Mouse (Mus musculus) intestine, postnatal 0 days (tissue): ENCODE results near the gene Olfr311. TPM values are rescaled to one million over a fixed set of nuclear protein-coding genes. Genes with fewer than 3 reads are reported as not detected.
"Not testable (repeated sequence)": the region's sequence is repeated elsewhere in the genome, so short reads cannot be mapped to it uniquely, and the experiment has no call there.

Experiments used
- ATAC-seq: fragments of 200-750 bp; cut with Nextera tagmentation; 2 replicates; pipeline ENCODE4 v1.8.0; 2017; ENCODE audit warnings: mild to moderate bottlenecking, moderate TSS enrichment, moderate library complexity
- H3K27ac ChIP-seq: fragments of 300-500 bp; sonication (generic); 2 replicates; pipeline ENCODE4 v1.5.1; 2014; ENCODE audit warnings: mild to moderate bottlenecking, low read depth, low read length, moderate library complexity
- H3K27me3 ChIP-seq: fragments of 300-500 bp; sonication (generic); replicated peaks from 2 replicates; pipeline ENCODE4 v1.6.1; 2014; ENCODE audit warnings: low read length, mixed read lengths; ENCODE audit not compliant: control insufficient read depth, insufficient read depth
- H3K36me3 ChIP-seq: fragments of 300-500 bp; sonication (generic); 2 replicates; pipeline ENCODE4 v1.6.1; 2014; ENCODE audit warnings: mild to moderate bottlenecking, moderate library complexity; ENCODE audit not compliant: control insufficient read depth, insufficient read depth
- H3K4me1 ChIP-seq: fragments of 300-500 bp; sonication (generic); replicated peaks from 2 replicates; pipeline ENCODE4 v1.6.1; 2014; ENCODE audit warnings: antibody characterized with exemption, low read length, mixed read lengths; ENCODE audit not compliant: control insufficient read depth, insufficient read depth
- H3K4me2 ChIP-seq: fragments of 300-500 bp; sonication (generic); replicated peaks from 2 replicates; pipeline ENCODE4 v1.6.1; 2014; ENCODE audit warnings: low read depth, mild to moderate bottlenecking, moderate library complexity
- H3K4me3 ChIP-seq: fragments of 300-500 bp; sonication (generic); 2 replicates; pipeline ENCODE4 v1.5.1; 2014; ENCODE audit warnings: low read depth, low read length
- H3K9ac ChIP-seq: fragments of 300-500 bp; sonication (generic); 2 replicates; pipeline ENCODE4 v1.6.1; 2014; ENCODE audit warnings: mild to moderate bottlenecking, low read depth, low read length
- H3K9me3 ChIP-seq: fragments of 300-500 bp; sonication (generic); 2 replicates; pipeline ENCODE4 v1.6.1; 2016; ENCODE audit warnings: mixed run types; ENCODE audit not compliant: control insufficient read depth
- CTCF ChIP-seq: sonication (generic); IDR thresholded peaks from 2 replicates; pipeline ENCODE4 v1.5.1; 2016; ENCODE audit warnings: low read depth, mild to moderate bottlenecking, control low read depth, antibody characterized with exemption, moderate library complexity
- WGBS: fragments of 180-500 bp; shearing (Covaris S2); extraction: QIAGEN DNeasy Blood & Tissue Kit; methylation state at CpG from one replicate; pipeline ENCODE4 v1.1.7; 2014; 5-methylcytosine and 5-hydroxymethylcytosine counted together
- polyA plus RNA-seq: library from polyadenylated mRNA; unstranded; fragments of >200 nt; fragmentation: Nextera tagmentation; extraction: Ambion mirVana; gene quantifications from 2 replicates; pipeline ENCODE4 v1.2.1, GENCODE M21; 2015

Olfr311 gene
- polyA plus RNA-seq, 1 experiment from 2014 or later, result not detected

GRCm38 (mm10) chr11:58801558-58802228, 37.4 kb upstream of the Olfr311 start, which contains the start of gene Fam183b:
Gene Fam183b, minus strand, starts transcription at chr11:58801960.
- Histone ChIP-seq H3K27ac (no peak within 1 kb of the TSS), H3K9ac (no peak within 1 kb of the TSS), H3K27me3 (no peaks in the 10 kb centered on the region), H3K36me3 (no peaks in the 10 kb centered on the region), H3K4me1 (0 out of 2 replicates have a peak, but pooled peaks cover 2% of the 10 kb centered on the region), H3K4me2 (peak within 1 kb of the TSS; percentile 44), H3K4me3 (no peak within 1 kb of the TSS), H3K9me3 (no peaks in the 10 kb centered on the region)
- no peak for TF ChIP-seq CTCF
- ATAC-seq, result peak; percentile 53; the same call in 1 of the 2 replicates
- WGBS, result 6% methylated on average over 14 of the region's 14 CpGs

GRCm38 (mm10) chr11:58803871-58804270, 35.2 kb upstream of the Olfr311 start:
- H3K27ac ChIP-seq, result no peak overlapping the region
- H3K9ac ChIP-seq, result no peak overlapping the region
- H3K36me3 ChIP-seq, result no peaks in the 10 kb centered on the region
- no peak overlapping the region for H3K4me2 ChIP-seq
- H3K27me3 ChIP-seq, result no peaks in the 10 kb centered on the region
- no peak overlapping the region for H3K4me3 ChIP-seq
- 0 out of 2 replicates have a peak, but pooled peaks cover 2% of the 10 kb centered on the region for H3K4me1 ChIP-seq
- WGBS, result 13% methylated on average over 4 of the region's 4 CpGs
- no peak for TF ChIP-seq CTCF
- no peak for ATAC-seq
- H3K9me3 ChIP-seq, result no peaks in the 10 kb centered on the region

GRCm38 (mm10) chr11:58804393-58804792, 34.7 kb upstream of the Olfr311 start:
- 0 out of 2 replicates have a peak, but pooled peaks cover 2% of the 10 kb centered on the region for H3K4me1 ChIP-seq
- ATAC-seq, result 0 out of 2 replicates have a peak, but pooled peaks have one; percentile 25
- H3K36me3 ChIP-seq, result no peaks in the 10 kb centered on the region
- no peaks in the 10 kb centered on the region for H3K27me3 ChIP-seq
- no peak overlapping the region for H3K27ac ChIP-seq
- H3K4me2 ChIP-seq, result no peak overlapping the region
- no peaks in the 10 kb centered on the region for H3K9me3 ChIP-seq
- no peak for TF ChIP-seq CTCF
- H3K9ac ChIP-seq, result no peak overlapping the region
- no peak overlapping the region for H3K4me3 ChIP-seq
- WGBS, result 14% methylated on average over 2 of the region's 2 CpGs

GRCm38 (mm10) chr11:58812001-58812400, 27.1 kb upstream of the Olfr311 start:
- no peak overlapping the region for H3K4me2 ChIP-seq
- H3K27ac ChIP-seq, result no peak overlapping the region
- 11% methylated on average over 1 of the region's 1 CpGs for WGBS
- H3K27me3 ChIP-seq, result no peaks in the 10 kb centered on the region
- H3K9me3 ChIP-seq, result no peaks in the 10 kb centered on the region
- H3K36me3 ChIP-seq, result no peaks in the 10 kb centered on the region
- no peak overlapping the region for H3K4me3 ChIP-seq
- TF ChIP-seq CTCF, result peak; percentile 53
- H3K9ac ChIP-seq, result no peak overlapping the region
- no peaks in the 10 kb centered on the region for H3K4me1 ChIP-seq
- no peak for ATAC-seq

- WGBS, result 61% methylated on average over 1 of the region's 1 CpGs
- not testable (repeated sequence) for ATAC-seq, H3K4me1 ChIP-seq, H3K27me3 ChIP-seq, H3K4me2 ChIP-seq, H3K36me3 ChIP-seq, H3K9ac ChIP-seq, H3K9me3 ChIP-seq, H3K27ac ChIP-seq, H3K4me3 ChIP-seq
Measured at GRCm38 (mm10) chr11:58814700-58815099, 24.4 kb upstream of the Olfr311 start, which contains the start of gene Olfr313. Gene Olfr313, plus strand, starts transcription at chr11:58815000.

GRCm38 (mm10) chr11:58815676-58816075, 23.4 kb upstream of the Olfr311 start:
- WGBS, result 79% methylated on average over 1 of the region's 1 CpGs
- ATAC-seq, result no peak
- no peak overlapping the region for H3K27ac ChIP-seq

GRCm38 (mm10) chr11:58828937-58829336, 10.1 kb upstream of the Olfr311 start, which contains the start of gene Olfr312:
Gene Olfr312, plus strand, starts transcription at chr11:58829237.
- not testable (repeated sequence) for H3K9me3 ChIP-seq, H3K27ac ChIP-seq, H3K36me3 ChIP-seq, H3K4me2 ChIP-seq, H3K4me3 ChIP-seq, ATAC-seq, H3K9ac ChIP-seq, H3K27me3 ChIP-seq, H3K4me1 ChIP-seq

More at GRCm38 (mm10) chr11:58815676-58816075, 23.4 kb upstream of the Olfr311 start:
- no peak overlapping the region for H3K4me2 ChIP-seq
- no peak overlapping the region for H3K4me3 ChIP-seq
- no peaks in the 10 kb centered on the region for H3K9me3 ChIP-seq
- no peaks in the 10 kb centered on the region for H3K36me3 ChIP-seq
- no peak for TF ChIP-seq CTCF
- H3K27me3 ChIP-seq, result no peaks in the 10 kb centered on the region
- no peaks in the 10 kb centered on the region for H3K4me1 ChIP-seq
- H3K9ac ChIP-seq, result no peak overlapping the region
